Mouse (Mus musculus) embryonic fibroblast, embryonic 13.5 days (primary cell): ENCODE measurements at regions not wholly inside any gene's neighbourhood (a gene's known extent, or its start where the extent isn't known, plus 50 kb on each side); places are given as distances from the start of the nearest gene placed in this dataset.

Experiments
- CTCF ChIP-seq: IDR thresholded peaks from 2 replicates; pipeline ENCODE4 v1.5.1; 2011; ENCODE audit warnings: mild to moderate bottlenecking, control low read depth, low read length, moderate library complexity, borderline replicate concordance; ENCODE audit not compliant: insufficient read depth
- POLR2A ChIP-seq: IDR thresholded peaks from 2 replicates; pipeline ENCODE4 v1.6.1; 2011; ENCODE audit warnings: low read depth, mild to moderate bottlenecking, control low read depth, low read length, moderate library complexity

GRCm38 (mm10) chr4:135047251-135047650, 73.2 kb upstream of the Runx3 start:
- TF ChIP-seq CTCF (no peak), POLR2A (no peak)
